Mouse (Mus musculus) midbrain, embryonic 13.5 days (tissue): ENCODE data around the gene 4930407I10Rik. TPM values are rescaled to one million over a fixed set of nuclear protein-coding genes. Genes with fewer than 3 reads are reported as not detected.

Experiments used
- polyA plus RNA-seq: library from polyadenylated mRNA; unstranded; fragments of >200 nt; fragmentation: Nextera tagmentation; extraction: Ambion mirVana; gene quantifications from 2 replicates; pipeline ENCODE4 v1.2.1, GENCODE M21; 2015

The 4930407I10Rik gene
- polyA plus RNA-seq, 1 experiment from 2014 or later: not detected

Other genes with a start within 250 kb of the 4930407I10Rik start
- 16.2 and 17.7 TPM in 2 replicates for gene Tob2, start 200.4 kb upstream of the 4930407I10Rik start, polyA plus RNA-seq
- gene Phf5a, start 187.2 kb upstream of the 4930407I10Rik start, polyA plus RNA-seq: 136 and 149 TPM in 2 replicates
- 220 and 221 TPM in 2 replicates for gene Aco2, start 186.8 kb upstream of the 4930407I10Rik start, polyA plus RNA-seq
- gene Polr3h, start 132.9 kb upstream of the 4930407I10Rik start, polyA plus RNA-seq: 69.7 and 70.1 TPM in 2 replicates
- 96.4 and 102 TPM in 2 replicates for gene Csdc2, start 122.4 kb upstream of the 4930407I10Rik start, polyA plus RNA-seq
- 40.5 and 41.2 TPM in 2 replicates for gene Pmm1, start 98.2 kb upstream of the 4930407I10Rik start, polyA plus RNA-seq
- gene 1700029P11Rik, start 78.6 kb upstream of the 4930407I10Rik start, polyA plus RNA-seq: not detected in 2 replicates
- 42.8 and 46.0 TPM in 2 replicates for gene Xrcc6, start 71.3 kb upstream of the 4930407I10Rik start, polyA plus RNA-seq
- 37.5 and 42.7 TPM in 2 replicates for gene Desi1, start 25.3 kb upstream of the 4930407I10Rik start, polyA plus RNA-seq
- 222 and 230 TPM in 2 replicates for gene Snu13, start 11.6 kb upstream of the 4930407I10Rik start, polyA plus RNA-seq
- 0.05 TPM in 1 of 2 replicates, not detected in the other for gene Mei1, start 10.8 kb downstream of the 4930407I10Rik start, polyA plus RNA-seq
- gene Ccdc134, start 68.8 kb downstream of the 4930407I10Rik start, polyA plus RNA-seq: 12.0 and 14.0 TPM in 2 replicates
- 225 and 230 TPM in 2 replicates for gene Srebf2, start 88.0 kb downstream of the 4930407I10Rik start, polyA plus RNA-seq
- gene Shisa8, start 153.7 kb downstream of the 4930407I10Rik start, polyA plus RNA-seq: 0.50 and 0.70 TPM in 2 replicates
- not detected in 2 replicates for gene Tnfrsf13c, start 165.2 kb downstream of the 4930407I10Rik start, polyA plus RNA-seq
- 28.6 and 30.4 TPM in 2 replicates for gene Cenpm, start 185.6 kb downstream of the 4930407I10Rik start, polyA plus RNA-seq
- gene 1500009C09Rik, start 193.2 kb downstream of the 4930407I10Rik start, polyA plus RNA-seq: 9.6 and 9.7 TPM in 2 replicates
- 341 and 349 TPM in 2 replicates for gene Sept3, start 215.7 kb downstream of the 4930407I10Rik start, polyA plus RNA-seq
- not detected in 2 replicates for gene Wbp2nl, start 239.8 kb downstream of the 4930407I10Rik start, polyA plus RNA-seq